Mouse (Mus musculus) heart, postnatal 0 days (tissue): ENCODE data around the gene Ppp1r9a. TPM values are rescaled to one million over a fixed set of nuclear protein-coding genes. Genes with fewer than 3 reads are reported as not detected.

Source experiments
- ATAC-seq: fragments of 200-750 bp; cut with Nextera tagmentation; 2 replicates; pipeline ENCODE4 v1.8.0; 2017; ENCODE audit warnings: low read depth, moderate number of reproducible peaks, moderate library complexity; ENCODE audit not compliant: insufficient read depth
- DNase-seq: peaks from one replicate; pipeline ENCODE4 v3.0.0-alpha.2; 2016; ENCODE audit warnings: low spot score
- H3K27ac ChIP-seq: fragments of 300-500 bp; sonication (generic); 2 replicates; pipeline ENCODE4 v1.5.1; 2014; ENCODE audit warnings: low read depth, mild to moderate bottlenecking
- H3K27me3 ChIP-seq: fragments of 300-500 bp; sonication (generic); 2 replicates; pipeline ENCODE4 v1.6.1; 2014; ENCODE audit warnings: low read length, mixed read lengths; ENCODE audit not compliant: control insufficient read depth, insufficient read depth
- H3K36me3 ChIP-seq: fragments of 300-500 bp; sonication (generic); replicated peaks from 2 replicates; pipeline ENCODE4 v1.6.1; 2014; ENCODE audit warnings: low read length, mixed read lengths; ENCODE audit not compliant: control insufficient read depth, insufficient read depth
- H3K4me1 ChIP-seq: fragments of 300-500 bp; sonication (generic); 2 replicates; pipeline ENCODE4 v1.6.1; 2014; ENCODE audit warnings: antibody characterized with exemption; ENCODE audit not compliant: control insufficient read depth, insufficient read depth
- H3K4me2 ChIP-seq: fragments of 300-500 bp; sonication (generic); 2 replicates; pipeline ENCODE4 v1.6.1; 2014; ENCODE audit warnings: low read depth, mild to moderate bottlenecking, low read length, moderate library complexity
- H3K4me3 ChIP-seq: fragments of 300-500 bp; sonication (generic); 2 replicates; pipeline ENCODE4 v1.5.1; 2014; ENCODE audit warnings: low read depth, low read length
- H3K9ac ChIP-seq: fragments of 300-500 bp; sonication (generic); replicated peaks from 2 replicates; pipeline ENCODE4 v1.6.1; 2014; ENCODE audit warnings: low read depth, low read length, mixed read lengths
- H3K9me3 ChIP-seq: fragments of 300-500 bp; sonication (generic); replicated peaks from 2 replicates; pipeline ENCODE4 v1.6.1; 2016; ENCODE audit warnings: low read length; ENCODE audit not compliant: control insufficient read depth
- CTCF ChIP-seq: IDR thresholded peaks from 2 replicates; pipeline ENCODE4 v1.5.1; 2016; ENCODE audit warnings: antibody characterized with exemption, control low read depth, low read depth
- EP300 ChIP-seq: IDR thresholded peaks from 2 replicates; pipeline ENCODE4 v1.6.1; 2016; ENCODE audit warnings: antibody characterized with exemption, low read depth
- WGBS: fragments of 180-500 bp; shearing (Covaris S2); extraction: QIAGEN DNeasy Blood & Tissue Kit; methylation state at CpG from one replicate; pipeline ENCODE4 v1.1.7; 2014; 5-methylcytosine and 5-hydroxymethylcytosine counted together
- polyA plus RNA-seq: library from polyadenylated mRNA; unstranded; fragments of >200 nt; fragmentation: Nextera tagmentation; extraction: Ambion mirVana; gene quantifications from 2 replicates; pipeline ENCODE4 v1.2.1, GENCODE M21; 2015
- total RNA-seq: library from RNA; depleted of rRNA; stranded (reverse); fragments of >200 nt; gene quantifications from 2 replicates; pipeline ENCODE4 v1.2.3, GENCODE M21; 2014; ENCODE audit warnings: low replicate concordance

The Ppp1r9a gene
- total and polyA plus RNA-seq, 2 experiments from 2014 or later: 8.3 to 11.6 TPM

DNA sequence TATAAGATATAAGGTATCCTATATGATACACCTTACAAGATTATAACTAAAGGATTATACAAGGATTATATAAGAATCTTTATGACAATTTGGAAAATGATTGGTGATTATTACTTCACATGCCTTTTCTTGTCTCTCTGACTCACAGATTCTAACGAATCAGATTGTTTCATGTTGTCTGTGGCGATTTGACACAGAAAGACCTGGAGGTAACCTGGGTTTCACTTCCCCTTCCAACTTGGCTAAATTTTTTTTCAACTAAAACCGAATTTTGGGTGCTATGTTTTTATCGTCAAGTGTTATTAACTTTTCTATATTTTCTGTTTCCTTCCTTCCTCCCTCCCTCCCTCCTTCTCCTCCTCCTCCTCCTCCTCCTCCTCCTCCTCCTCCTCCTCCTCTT lies 64.5 kb downstream of the Ppp1r9a start:
- ATAC-seq: no peak
- no peak overlapping the region for H3K27ac ChIP-seq
- WGBS: 82% methylated on average over 4 of the region's 4 CpGs

DNA sequence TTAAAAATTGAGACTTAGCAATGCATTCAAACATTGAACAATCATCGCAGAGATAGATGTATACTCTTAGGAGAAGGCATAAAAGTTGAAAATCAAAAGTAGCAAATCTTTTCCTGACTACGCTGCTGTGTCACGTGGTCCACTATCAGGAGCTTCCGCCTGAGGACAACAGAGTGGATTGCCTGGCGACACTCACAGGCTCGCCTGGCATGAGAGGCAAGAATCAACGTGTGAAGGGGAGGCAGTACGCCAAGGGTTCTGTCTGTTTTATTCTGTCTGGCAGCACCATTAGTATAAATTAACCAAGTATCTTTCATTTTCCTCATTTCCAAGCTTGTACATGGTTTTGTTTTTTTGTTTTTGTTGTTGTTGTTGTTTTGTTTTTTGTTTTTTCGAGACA lies 68.5 kb downstream of the Ppp1r9a start:
- WGBS: 35% methylated on average over 9 of the region's 9 CpGs
- no peak overlapping the region for H3K27ac ChIP-seq
- H3K4me1 ChIP-seq: no peaks in the 10 kb centered on the region
- no peaks in the 10 kb centered on the region for H3K27me3 ChIP-seq
- no peaks in the 10 kb centered on the region for H3K9me3 ChIP-seq
- H3K4me2 ChIP-seq: peak overlapping the region; percentile 34
- no peaks in the 10 kb centered on the region for H3K36me3 ChIP-seq
- ATAC-seq (peak; percentile 80), DNase-seq (peak; percentile 62)
- peak overlapping the region; percentile 16; the same call in 1 of the 2 replicates for H3K4me3 ChIP-seq
- H3K9ac ChIP-seq: no peak overlapping the region
- TF ChIP-seq CTCF (no peak), EP300 (no peak)

More for the DNA sequence above, 64.5 kb downstream of the Ppp1r9a start:
- Histone ChIP-seq H3K9me3 (no peaks in the 10 kb centered on the region), H3K4me2 (no peak overlapping the region), H3K4me3 (no peak overlapping the region), H3K9ac (no peak overlapping the region), H3K27me3 (no peaks in the 10 kb centered on the region), H3K4me1 (no peaks in the 10 kb centered on the region), H3K36me3 (no peaks in the 10 kb centered on the region)
- TF ChIP-seq EP300: no peak
- no peak for DNase-seq

DNA sequence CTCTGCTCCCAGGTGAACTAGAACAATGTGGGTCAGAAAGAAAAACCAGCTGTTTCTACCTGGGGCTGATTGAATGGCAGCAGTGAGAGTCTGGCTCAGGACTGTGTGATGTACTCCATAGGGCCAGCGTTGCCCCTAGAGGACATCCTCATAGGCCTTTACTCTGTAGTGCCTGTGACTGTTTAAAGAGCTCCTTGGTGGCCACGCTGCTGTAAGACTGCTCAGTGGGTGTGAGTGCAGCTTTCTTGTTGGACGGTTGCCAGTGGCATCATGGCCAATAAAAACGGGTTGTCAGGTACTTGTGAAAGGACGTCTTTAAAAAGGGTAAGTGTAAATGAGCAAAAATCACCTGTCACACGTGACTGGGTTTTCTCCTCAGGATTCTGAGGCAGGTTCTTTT lies 70.1 kb downstream of the Ppp1r9a start:
- Histone ChIP-seq H3K27me3 (no peaks in the 10 kb centered on the region), H3K4me2 (no peak overlapping the region), H3K9ac (no peak overlapping the region), H3K4me3 (no peak overlapping the region), H3K27ac (no peak overlapping the region), H3K36me3 (no peaks in the 10 kb centered on the region), H3K4me1 (no peaks in the 10 kb centered on the region), H3K9me3 (no peaks in the 10 kb centered on the region)
- no peak for TF ChIP-seq CTCF
- no peak for TF ChIP-seq EP300
- peak; percentile 62; the same call in 1 of the 2 replicates for ATAC-seq
- WGBS: 48% methylated on average over 6 of the region's 6 CpGs
- DNase-seq: no peak

GRCm38 (mm10) chr6:4973337-4973736 lies 70.6 kb downstream of the Ppp1r9a start:
- Histone ChIP-seq H3K4me3 (no peak overlapping the region), H3K9me3 (no peaks in the 10 kb centered on the region), H3K36me3 (no peaks in the 10 kb centered on the region), H3K27me3 (no peaks in the 10 kb centered on the region), H3K27ac (no peak overlapping the region), H3K4me1 (no peaks in the 10 kb centered on the region), H3K4me2 (no peak overlapping the region), H3K9ac (no peak overlapping the region)
- ATAC-seq: no peak
- WGBS: 88% methylated on average over 10 of the region's 10 CpGs
- DNase-seq: no peak
- TF ChIP-seq EP300: no peak
- no peak for TF ChIP-seq CTCF

GRCm38 (mm10) chr6:4977515-4977914 lies 74.8 kb downstream of the Ppp1r9a start:
- no peak overlapping the region for H3K27ac ChIP-seq
- H3K9ac ChIP-seq: no peak overlapping the region
- no peaks in the 10 kb centered on the region for H3K27me3 ChIP-seq
- ATAC-seq: no peak
- WGBS: 84% methylated on average over 4 of the region's 4 CpGs
- no peak overlapping the region for H3K4me3 ChIP-seq
- H3K4me2 ChIP-seq: no peak overlapping the region
- no peaks in the 10 kb centered on the region for H3K36me3 ChIP-seq
- TF ChIP-seq EP300 (no peak), CTCF (no peak)
- no peak for DNase-seq
- H3K9me3 ChIP-seq: no peaks in the 10 kb centered on the region
- H3K4me1 ChIP-seq: no peaks in the 10 kb centered on the region

GRCm38 (mm10) chr6:4978249-4978648 lies 75.5 kb downstream of the Ppp1r9a start:
- DNase-seq (no peak), ATAC-seq (no peak)
- Histone ChIP-seq H3K9me3 (no peaks in the 10 kb centered on the region), H3K36me3 (no peaks in the 10 kb centered on the region), H3K27ac (no peak overlapping the region), H3K4me2 (no peak overlapping the region), H3K27me3 (no peaks in the 10 kb centered on the region), H3K4me1 (no peaks in the 10 kb centered on the region), H3K9ac (no peak overlapping the region), H3K4me3 (no peak overlapping the region)
- TF ChIP-seq CTCF (no peak), EP300 (no peak)
- 87% methylated on average over 2 of the region's 2 CpGs for WGBS
